Comparison of ENCODE assay signal across 8 mouse cellular contexts in genomic region chr2:173019322-173019721, GRCm38 (mm10). TPM values are rescaled to one million over a fixed set of nuclear protein-coding genes. Genes with fewer than 3 reads are reported as not detected.
DNase-seq lines count a peak whose midpoint lies in the region; ATAC-seq and TF ChIP-seq lines count a peak whose summit lies in the region.

No protein-coding gene starts in this region.

- no peak for TF ChIP-seq CTCF in kidney, postnatal 0 days (IDR thresholded peaks at IDR 0.05; ENCODE audit: low read depth)
- no peak for TF ChIP-seq CTCF in bone marrow macrophage, adult 2 months (IDR thresholded peaks at IDR 0.05; ENCODE audit: low read depth, low read length)
- TF ChIP-seq CTCF in cerebellum, adult 2 months (IDR thresholded peaks at IDR 0.05; ENCODE audit: borderline replicate concordance, insufficient read depth, low read depth, low read length), result no peak

- WGBS in kidney, postnatal 0 days, result 16% methylated on average over 9 of the region's 9 CpGs
- 19% methylated on average over 9 of the region's 9 CpGs for WGBS in cerebellum, adult 2 months

- no peak overlapping the region for H3K9ac ChIP-seq in kidney, postnatal 0 days (ENCODE audit: low read depth, low read length)

- H3K27me3 ChIP-seq in kidney, postnatal 0 days (ENCODE audit: insufficient read depth, low read length), result no peaks in the 10 kb centered on the region
- H3K27me3 ChIP-seq in cerebellum, adult 2 months (ENCODE audit: control insufficient read depth, insufficient read depth, low read length), result no peaks in the 10 kb centered on the region

- H3K4me3 ChIP-seq in kidney, postnatal 0 days (replicated peaks; ENCODE audit: low read depth, low read length), result peak overlapping the region; percentile 27
- peak overlapping the region; percentile 63 for H3K4me3 ChIP-seq in bone marrow macrophage, adult 2 months (ENCODE audit: insufficient read depth, low read length)
- H3K4me3 ChIP-seq in cerebellum, adult 2 months (replicated peaks; ENCODE audit: insufficient read depth, low read depth, low read length), result no peak overlapping the region

- no peak for TF ChIP-seq POLR2A in bone marrow macrophage, adult 2 months (IDR thresholded peaks at IDR 0.05; ENCODE audit: borderline replicate concordance, low read depth, low read length)
- no peak for TF ChIP-seq POLR2A in cerebellum, adult 2 months (IDR thresholded peaks at IDR 0.05; ENCODE audit: borderline replicate concordance, insufficient read depth, low read length)

- ATAC-seq in kidney, postnatal 0 days (replicated peaks; ENCODE audit: low FRiP score, low read depth), result no peak

- no peaks in the 10 kb centered on the region for H3K9me3 ChIP-seq in kidney, postnatal 0 days (replicated peaks; ENCODE audit: low read length)

- no peak overlapping the region for H3K27ac ChIP-seq in kidney, postnatal 0 days
- H3K27ac ChIP-seq in bone marrow macrophage, adult 2 months (ENCODE audit: insufficient read depth, low read depth, low read length), result no peak overlapping the region
- no peak overlapping the region for H3K27ac ChIP-seq in cerebellum, adult 2 months (ENCODE audit: insufficient read depth, low read length)

- peaks cover 18% of the 10 kb centered on the region for H3K4me1 ChIP-seq in kidney, postnatal 0 days (replicated peaks; ENCODE audit: insufficient read depth, low read length)
- peaks cover 24% of the 10 kb centered on the region for H3K4me1 ChIP-seq in bone marrow macrophage, adult 2 months (ENCODE audit: control insufficient read depth, insufficient read depth, low read length)
- no peaks in the 10 kb centered on the region for H3K4me1 ChIP-seq in cerebellum, adult 2 months (ENCODE audit: control insufficient read depth, insufficient read depth, low read length)

- no peak for DNase-seq in kidney, postnatal 0 days (ENCODE audit: low spot score)
- no peak for DNase-seq in kidney, adult 8-10 months
- DNase-seq in induced T-regulatory cell, adult 2 months (ENCODE audit: low read depth), result peak; percentile 76
- DNase-seq in naive thymus-derived CD4-positive, alpha-beta T cell, adult 2 months (ENCODE audit: low read depth), result peak; percentile 66
- DNase-seq in cerebellum, adult 2 months, result no peak
- no peak for DNase-seq in urinary bladder, postnatal 4 days (ENCODE audit: low spot score in 2 of 2)
- no peak for DNase-seq in adrenal gland, postnatal 10 days

- H3K36me3 ChIP-seq in kidney, postnatal 0 days (ENCODE audit: insufficient read depth, low read length), result peaks cover 8% of the 10 kb centered on the region; the same call in 1 of the 2 replicates

- H3K4me2 ChIP-seq in kidney, postnatal 0 days (ENCODE audit: low read length), result peak overlapping the region; percentile 70

RNA-seq across cellular contexts. Expression of gene Rbm38, which starts 1.0 kb away (rescaled TPM):
- polyA plus RNA-seq in kidney, postnatal 0 days (2015; fragmentation: Nextera tagmentation; extraction: Ambion mirVana), result 20.9 and 21.2 TPM in 2 replicates
- 14.6 and 16.3 TPM in 2 replicates for polyA plus RNA-seq in bone marrow macrophage, adult 2 months (2012; ENCODE audit: insufficient read depth, insufficient read length, missing spikeins)
- polyA plus RNA-seq in cerebellum, adult 2 months (2012; rRNA removed), result 9.0 and 10.1 TPM in 2 replicates
- 10 to 100 TPM; 25.3 to 39.6 TPM for total RNA-seq in adrenal gland, postnatal 10 days (2021)

RNA-seq across cellular contexts. Expression of gene Rae1, which starts 19.4 kb away (rescaled TPM):
- 117 and 124 TPM in 2 replicates for polyA plus RNA-seq in kidney, postnatal 0 days (2015; fragmentation: Nextera tagmentation; extraction: Ambion mirVana)
- 28.4 and 30.4 TPM in 2 replicates for polyA plus RNA-seq in bone marrow macrophage, adult 2 months (2012; ENCODE audit: insufficient read depth, insufficient read length, missing spikeins)
- polyA plus RNA-seq in cerebellum, adult 2 months (2012; rRNA removed), result 69.1 and 74.7 TPM in 2 replicates
- total RNA-seq in adrenal gland, postnatal 10 days (2021), result 10 to 100 TPM; 51.6 to 54.8 TPM

RNA-seq across cellular contexts. Expression of gene Spo11, which starts 41.8 kb away (rescaled TPM):
- polyA plus RNA-seq in kidney, postnatal 0 days (2015; fragmentation: Nextera tagmentation; extraction: Ambion mirVana), result 0.10 and 0.11 TPM in 2 replicates
- polyA plus RNA-seq in bone marrow macrophage, adult 2 months (2012; ENCODE audit: insufficient read depth, insufficient read length, missing spikeins), result not detected in 2 replicates
- 0.21 and 0.27 TPM in 2 replicates for polyA plus RNA-seq in cerebellum, adult 2 months (2012; rRNA removed)
- not detected for total RNA-seq in adrenal gland, postnatal 10 days (2021)

Comparison
In these comparisons a context has a peak if more than half of its experiments do, and no peak if none do; other contexts are left out.
1. DNase-seq: peak in induced T-regulatory cell, adult 2 months (single experiment) and naive thymus-derived CD4-positive, alpha-beta T cell, adult 2 months (single experiment); none in kidney, postnatal 0 days (single experiment), kidney, adult 8-10 months (0 of 2), cerebellum, adult 2 months (0 of 2), urinary bladder, postnatal 4 days (0 of 2) and adrenal gland, postnatal 10 days (single experiment).